Mouse (Mus musculus): ENCODE data around the gene Slc39a11. TPM values are rescaled to one million over a fixed set of nuclear protein-coding genes. Genes with fewer than 3 reads are reported as not detected.

Slc39a11 gene
- total RNA-seq, 2 experiments from 2014 or later = 2.9 to 3.7 TPM

DNA sequence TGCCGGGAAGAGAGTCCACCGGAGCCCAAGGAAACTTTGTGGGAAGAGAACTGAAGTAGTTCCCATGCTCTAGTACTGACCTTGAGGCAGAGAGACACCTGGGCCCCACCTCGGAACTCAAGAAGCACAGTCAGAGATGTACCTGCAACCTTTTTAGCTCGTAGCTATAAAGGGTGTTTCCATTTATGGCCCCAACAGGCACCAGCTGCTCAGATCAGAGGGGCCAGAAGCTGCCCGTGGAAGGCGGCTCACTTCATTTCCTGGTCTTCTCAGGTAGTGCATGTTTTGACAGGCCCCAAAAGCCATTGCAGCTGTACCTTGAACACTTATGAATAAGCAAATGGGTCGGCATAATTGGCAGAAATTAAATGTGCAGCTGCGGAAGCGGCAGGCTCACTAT lies 271.0 kb downstream of the Slc39a11 start:
- intact Hi-C loops (cut with DNase I) = no loop called here

DNA sequence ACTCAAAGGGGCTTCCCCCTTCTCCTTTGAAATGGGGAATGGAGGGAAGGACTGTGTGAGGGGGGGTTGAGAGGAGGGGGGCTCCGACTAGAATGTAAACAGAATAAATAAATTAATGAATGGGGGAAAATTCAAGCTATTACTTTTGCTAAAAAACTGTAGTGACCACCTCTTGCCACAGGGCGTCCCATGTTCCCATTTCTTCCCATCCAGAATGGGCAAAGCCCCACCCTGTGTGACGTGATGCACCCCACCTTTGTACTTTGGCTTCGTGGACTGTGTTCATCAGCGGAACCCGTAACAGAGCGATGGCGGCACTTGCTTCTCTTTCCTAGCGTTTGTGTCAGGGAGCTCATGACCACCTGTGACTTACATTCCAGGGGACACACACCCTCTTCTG lies 273.8 kb downstream of the Slc39a11 start:
- no peak for DNase-seq
- intact Hi-C loops (cut with DNase I) = no loop called here

More for the DNA sequence above, 271.0 kb downstream of the Slc39a11 start:
- DNase-seq = no peak

DNA sequence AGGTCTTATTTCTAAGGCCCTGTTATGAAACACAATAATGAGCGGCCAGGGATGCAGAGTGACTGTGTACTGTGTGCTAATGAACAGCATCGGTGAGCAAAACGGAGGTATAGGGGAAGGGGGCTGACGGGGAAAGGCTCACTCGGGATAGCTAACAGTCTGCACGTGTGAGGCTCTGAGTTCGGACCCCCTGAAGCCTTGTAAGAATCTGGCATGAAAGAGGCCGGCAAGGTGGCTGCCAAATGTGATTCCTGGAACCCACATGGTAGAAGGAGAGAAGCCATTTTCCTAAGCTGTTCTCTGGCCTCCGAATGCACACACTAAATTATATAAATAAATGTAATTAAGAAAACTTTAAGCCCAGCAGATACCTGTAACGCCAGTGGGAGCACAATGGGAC lies 276.0 kb downstream of the Slc39a11 start:
- DNase-seq = no peak
- intact Hi-C loops (cut with DNase I) = no loop called here

DNA sequence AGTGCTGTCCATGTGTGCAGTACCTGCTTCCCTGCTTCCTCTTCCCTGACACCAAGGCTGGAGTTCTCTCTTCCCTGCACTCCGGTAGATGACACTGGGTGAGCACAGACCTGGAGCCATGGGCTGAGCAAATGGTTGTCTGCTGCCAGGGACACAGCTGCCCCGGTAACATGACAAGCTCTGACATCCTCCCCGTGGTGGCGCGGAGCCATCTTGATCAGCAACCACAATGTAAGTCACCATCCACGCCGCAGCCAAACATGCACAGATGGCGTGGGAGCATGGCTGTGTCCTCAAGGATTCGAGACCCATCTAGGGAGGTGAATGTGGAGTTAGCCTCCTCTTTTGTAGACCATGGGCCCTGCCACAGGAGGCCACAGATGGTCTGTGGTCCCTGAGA lies 276.5 kb downstream of the Slc39a11 start:
- intact Hi-C loops (cut with DNase I) = no loop called here
- DNase-seq = no peak

DNA sequence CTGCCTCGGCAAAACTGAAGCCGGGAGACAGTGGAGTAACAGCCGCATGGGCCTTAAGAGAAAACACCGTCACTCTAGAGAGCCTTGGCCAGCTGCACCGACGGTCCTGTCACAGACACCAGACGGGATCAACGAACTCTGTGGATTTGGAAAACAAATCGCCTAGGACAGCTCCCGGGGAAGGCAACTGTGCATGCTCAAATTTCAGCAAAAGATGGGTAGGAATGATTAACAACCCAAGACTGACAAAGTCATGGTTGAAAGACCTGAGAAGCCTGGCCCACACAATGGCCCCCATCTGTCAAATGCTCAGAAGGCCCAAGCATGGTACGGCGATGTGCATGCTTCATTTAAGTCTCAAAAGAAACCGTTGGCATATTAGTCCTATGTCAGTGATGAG lies 281.8 kb downstream of the Slc39a11 start:
- intact Hi-C loops (cut with DNase I) = no loop called here
- DNase-seq = no peak

DNA sequence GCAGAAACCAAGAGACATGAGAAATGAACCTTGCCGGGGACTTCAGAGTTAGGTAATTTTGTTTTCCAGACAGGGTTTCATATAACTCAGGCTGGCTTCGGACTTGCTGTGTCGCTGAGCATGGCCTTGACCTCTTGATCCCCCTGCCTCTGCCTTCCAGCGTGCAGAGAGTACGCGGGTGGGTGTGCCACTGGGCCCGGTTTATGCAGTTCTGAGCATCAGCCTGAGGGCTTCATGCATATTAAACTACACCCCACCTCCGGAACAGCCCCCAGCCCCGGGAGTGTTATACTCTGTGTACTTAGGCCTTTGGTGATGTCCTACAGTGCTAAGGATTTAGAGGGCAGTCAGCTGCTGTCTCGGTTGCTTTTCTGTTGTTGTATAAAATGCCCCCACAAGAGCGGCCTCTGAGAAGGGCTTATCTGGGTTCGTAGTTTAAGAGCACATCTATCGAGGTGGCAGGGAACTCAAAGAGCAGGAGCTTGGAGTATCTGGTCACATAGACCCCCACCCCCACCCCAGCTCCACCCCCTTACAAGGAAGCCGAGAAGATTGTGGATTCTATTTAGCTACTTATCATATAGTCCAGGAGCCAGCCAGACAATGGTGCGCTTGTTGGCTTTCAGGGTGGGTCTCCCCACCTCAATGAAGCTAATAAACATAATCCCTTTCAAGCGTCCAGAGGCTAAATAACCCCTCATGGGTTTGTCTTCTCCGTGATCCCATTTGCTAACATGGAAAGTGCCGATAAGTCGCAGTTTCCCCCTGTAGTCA lies 283.4 kb downstream of the Slc39a11 start:
- DNase-seq = no peak
- intact Hi-C loops (cut with DNase I) = no loop called here

DNA sequence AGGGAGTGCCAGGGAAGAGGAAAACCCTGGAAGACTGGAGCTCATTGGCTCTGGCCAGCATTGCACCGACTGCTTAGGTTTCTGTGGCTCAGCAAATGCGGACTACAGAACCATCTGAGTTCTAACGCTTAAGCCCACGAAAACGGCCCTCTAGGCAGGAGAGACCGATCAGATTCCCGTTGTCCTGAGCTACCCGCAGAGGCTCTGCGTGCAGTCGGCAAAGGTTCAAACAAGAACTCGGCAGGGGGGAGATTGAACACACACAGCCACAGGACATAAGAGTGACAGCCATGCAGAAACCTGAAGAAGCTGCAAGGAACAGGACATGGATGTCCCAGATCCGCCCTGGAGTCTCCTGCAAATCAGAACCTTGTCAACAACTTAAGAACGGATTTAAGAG lies 286.1 kb downstream of the Slc39a11 start:
- intact Hi-C loops (cut with DNase I) = no loop called here
- no peak for DNase-seq

DNA sequence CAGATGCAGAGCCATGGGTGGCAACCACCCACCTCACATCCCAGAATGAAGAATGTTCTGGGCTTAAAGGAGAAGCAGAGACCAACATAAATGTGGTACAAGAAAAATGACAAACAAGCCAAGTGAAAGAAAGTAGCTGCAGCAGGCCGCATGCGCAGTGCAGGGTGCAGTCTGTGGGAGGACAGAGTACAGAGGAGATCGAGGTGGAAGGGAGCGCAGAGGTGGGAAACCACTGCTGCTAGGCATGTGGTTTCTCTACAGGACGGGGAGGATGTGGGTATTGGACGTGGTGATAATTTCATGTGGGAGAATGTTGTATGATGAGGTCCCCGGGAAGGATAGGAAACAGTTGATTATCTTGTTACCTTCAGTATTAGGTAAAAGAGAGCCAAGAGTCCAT lies 287.3 kb downstream of the Slc39a11 start:
- intact Hi-C loops (cut with DNase I) = no loop called here
- DNase-seq = no peak

DNA sequence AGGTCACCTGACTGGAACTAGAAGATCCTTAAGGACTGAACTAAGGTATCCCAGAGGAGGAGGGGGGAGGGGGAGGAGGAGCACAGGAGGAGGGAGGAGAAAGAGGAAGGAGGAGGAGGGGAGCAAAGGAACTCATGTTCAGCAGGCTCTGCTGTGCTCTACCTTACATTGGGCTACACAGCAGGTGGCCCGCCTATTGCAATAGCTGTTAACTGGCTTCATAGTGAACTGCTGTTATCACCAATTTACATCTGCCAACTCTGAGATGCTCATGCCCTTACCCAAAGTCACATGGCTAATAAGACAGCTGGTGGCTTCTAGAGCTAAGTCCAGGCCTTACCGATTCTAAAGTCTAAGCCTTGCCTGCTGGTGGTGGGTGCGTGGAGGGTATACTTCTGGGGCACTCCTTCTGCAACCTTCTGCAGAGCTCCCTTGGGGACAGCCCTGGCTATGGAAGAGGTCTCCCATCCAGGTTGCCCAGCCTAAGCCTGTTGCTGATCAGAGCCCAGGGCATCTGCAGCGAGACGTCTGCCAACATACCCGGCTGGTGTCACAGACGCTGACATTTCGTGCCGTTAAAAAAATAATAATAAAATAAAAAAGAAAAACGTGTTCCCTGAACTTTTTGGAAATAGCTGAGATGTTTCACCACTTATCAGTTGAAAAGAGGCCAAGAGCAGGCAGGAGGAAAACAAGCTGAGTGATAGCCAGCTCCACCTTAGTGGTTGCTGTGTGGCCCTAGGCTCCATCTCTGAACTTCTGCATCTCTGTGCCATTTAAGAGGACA lies 289.6 kb downstream of the Slc39a11 start:
- intact Hi-C loops (cut with DNase I) = no loop called here
- no peak for DNase-seq

DNA sequence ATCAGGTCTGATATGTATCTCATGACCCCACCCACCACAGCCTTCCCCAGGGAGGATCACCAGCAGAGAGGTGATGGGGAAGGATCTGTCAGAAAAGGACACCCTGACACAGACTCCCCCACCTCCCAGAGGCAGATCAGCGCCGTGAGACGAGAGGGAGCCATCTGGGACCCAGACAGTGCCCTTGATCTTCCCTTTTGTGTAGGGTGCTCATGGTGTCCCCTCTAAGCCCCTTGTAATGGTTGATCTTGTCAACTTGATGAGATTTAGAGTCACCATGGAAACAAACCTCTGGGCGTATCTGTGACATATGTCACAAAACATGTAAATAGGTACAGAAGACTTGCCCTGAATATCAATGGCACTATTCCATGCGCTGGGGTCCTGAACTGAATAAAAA lies 293.9 kb downstream of the Slc39a11 start:
- intact Hi-C loops (cut with DNase I) = loop anchor here (5.0 kb wide), 1 partner anchor 644 kb away; no protein-coding TSS in a partner anchor
- no peak for DNase-seq

DNA sequence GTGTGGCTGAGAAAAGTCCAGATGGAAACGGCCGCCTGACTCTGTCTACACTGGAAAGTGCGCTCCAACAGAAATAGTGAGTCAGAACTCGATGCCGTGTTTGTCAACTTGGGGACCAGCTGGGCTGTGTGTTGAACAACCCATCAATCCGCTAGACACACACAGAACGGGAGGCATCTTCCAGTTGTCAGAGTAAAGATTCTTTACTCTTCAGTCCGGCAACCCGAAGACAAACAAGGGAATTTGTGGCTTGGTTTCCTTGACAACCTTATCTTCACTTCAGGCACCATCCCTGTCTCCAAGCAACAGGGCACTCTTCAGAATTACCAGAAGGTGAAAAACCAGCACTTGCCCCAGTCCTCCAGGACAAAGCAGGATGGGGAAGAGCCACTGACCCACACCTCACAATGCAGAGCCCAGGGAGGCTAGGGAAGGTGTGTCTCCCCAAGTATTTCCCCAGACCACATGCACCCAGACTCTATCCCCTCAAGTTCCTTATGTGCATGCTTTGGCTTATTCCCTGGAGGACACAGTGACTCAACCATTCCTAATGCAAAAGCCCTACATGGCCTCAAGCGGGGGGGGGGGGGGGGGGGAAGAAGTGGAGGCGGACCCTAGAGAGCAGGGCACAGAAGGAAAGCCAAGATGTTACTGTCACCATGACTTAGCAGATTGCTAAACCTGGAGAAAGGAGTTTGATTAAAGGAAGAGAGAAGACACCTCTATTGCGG lies 297.6 kb downstream of the Slc39a11 start:
- intact Hi-C loops (cut with DNase I) = no loop called here
- no peak for DNase-seq

DNA sequence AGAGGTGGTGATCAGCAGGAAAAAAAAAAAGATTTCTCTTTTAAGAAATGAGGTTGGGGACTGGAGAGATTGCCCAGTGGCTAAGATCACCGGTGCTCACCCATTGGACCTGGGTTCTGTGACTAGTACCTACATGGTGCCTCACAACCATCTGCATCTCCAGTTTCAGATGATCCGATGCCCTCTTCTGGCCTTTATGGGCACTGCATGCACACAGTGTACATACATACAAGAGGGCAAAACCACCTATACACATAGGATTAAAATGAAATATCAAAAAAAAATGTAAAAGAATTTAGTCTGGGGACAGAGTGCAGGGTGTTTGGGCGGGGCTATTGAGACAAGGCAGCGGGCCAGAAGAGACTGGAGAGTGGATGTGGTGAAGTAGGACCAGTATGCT lies 299.3 kb downstream of the Slc39a11 start:
- DNase-seq = no peak

DNA sequence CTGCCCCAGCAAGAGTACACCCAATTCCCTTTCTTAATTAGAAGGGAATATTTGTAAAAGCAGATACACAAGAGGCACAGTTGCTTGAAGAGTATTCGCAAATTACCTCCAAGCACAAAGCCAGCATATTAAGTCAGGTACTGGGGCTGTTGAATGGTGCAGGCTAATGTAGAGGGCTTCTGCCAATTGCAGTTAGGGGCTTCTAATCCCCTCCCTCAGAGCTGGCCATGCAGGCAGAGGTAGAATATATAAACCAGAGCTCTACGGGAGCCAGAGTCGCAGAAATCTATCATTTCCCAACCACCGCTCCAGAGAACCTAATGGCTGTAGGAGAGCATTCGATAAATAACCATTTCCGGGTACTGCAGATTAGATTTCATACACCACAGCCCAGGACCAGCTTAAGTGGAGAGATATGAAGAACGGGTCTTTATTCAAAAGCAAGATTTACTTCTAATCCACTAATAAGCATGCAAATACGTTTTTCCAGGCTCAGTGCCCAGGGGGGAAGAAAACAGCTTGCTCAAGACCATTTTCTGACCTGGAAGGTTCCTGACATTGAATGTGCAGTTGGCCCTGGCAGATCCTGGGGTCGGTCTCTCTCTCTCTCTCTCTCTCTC lies 302.9 kb downstream of the Slc39a11 start:
- intact Hi-C loops (cut with DNase I) = no loop called here
- no peak for DNase-seq

More for the DNA sequence above, 299.3 kb downstream of the Slc39a11 start:
- intact Hi-C loops (cut with DNase I) = no loop called here

DNA sequence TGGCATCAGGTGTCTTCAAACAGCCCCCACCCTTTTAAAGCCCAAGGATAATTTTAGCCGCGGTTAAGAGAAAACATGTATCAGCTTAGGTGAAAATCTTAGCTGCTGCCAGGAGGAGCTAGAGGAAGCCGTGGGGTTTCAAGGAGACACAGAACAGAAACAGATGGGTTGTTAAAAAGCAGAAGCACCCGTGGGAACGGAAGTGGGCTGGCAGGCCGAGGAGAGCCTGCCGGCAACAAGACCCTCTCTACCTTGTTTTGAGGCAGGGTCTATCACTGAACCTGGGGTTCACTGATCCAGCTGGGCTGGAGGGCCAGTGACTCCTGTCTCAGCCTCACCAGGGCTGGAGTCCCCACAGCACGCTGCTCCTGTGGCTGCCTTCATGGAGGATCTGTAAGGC lies 310.1 kb downstream of the Slc39a11 start:
- intact Hi-C loops (cut with DNase I) = no loop called here
- no peak for DNase-seq

DNA sequence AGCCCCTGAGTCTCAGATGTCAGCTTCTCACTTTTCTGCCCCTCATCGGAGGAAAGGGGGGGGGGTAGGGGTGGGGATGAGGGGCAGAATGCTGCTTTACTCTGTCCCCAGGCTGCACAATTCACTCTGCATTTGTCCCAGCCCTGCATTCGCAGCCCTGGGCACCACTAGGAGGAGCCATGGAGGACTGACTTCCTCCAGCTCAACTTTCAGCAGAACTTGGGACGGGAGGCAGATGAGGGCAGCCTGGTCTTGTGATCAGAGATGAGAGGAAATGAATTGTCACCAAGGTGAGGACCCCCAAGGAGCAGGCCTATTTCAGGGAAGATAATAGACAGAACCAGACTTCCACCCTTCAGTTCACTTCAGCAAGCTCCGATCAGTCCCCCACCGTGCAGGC lies 311.3 kb downstream of the Slc39a11 start:
- intact Hi-C loops (cut with DNase I) = no loop called here
- no peak for DNase-seq

DNA sequence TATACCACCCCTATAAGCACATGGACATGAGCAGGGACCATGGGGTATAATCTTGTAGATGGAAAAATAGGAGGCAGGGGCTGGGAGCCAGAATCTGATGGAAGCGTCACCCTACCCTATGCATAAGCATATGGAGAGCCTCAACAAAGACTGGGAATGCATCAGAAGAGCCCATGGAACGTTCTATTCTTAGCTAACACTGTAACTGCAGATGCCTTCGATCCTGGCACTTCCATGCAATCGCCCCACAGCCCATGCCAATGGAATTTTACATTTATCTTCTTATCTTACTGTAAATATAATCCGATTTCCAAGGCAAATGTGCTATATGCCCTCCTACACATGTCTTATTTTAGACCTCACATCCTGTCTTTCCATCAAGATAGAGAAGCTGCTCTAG lies 314.2 kb downstream of the Slc39a11 start:
- intact Hi-C loops (cut with DNase I) = no loop called here
- DNase-seq = no peak

DNA sequence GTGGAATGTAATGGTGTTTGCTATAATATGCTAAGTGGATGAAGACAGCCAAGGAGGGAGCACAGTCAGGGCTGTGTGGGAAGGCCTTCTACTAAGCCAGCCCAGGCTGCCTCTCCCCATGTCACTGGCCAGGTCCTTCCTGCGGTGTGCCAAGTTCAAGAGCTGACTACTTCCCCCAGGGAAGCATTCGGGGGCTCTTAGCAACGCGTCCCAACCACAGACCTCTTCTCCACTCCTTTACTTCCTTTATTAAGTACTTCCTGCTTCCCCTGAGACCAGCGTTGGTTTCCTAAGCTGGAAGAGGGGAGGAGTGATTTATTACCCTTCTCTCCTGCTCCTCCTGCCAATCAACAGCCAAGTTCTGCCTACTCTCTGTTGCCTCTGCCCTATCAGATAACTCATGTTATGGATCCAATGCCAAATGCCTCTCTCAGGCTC lies 315.4 kb downstream of the Slc39a11 start:
- intact Hi-C loops (cut with DNase I) = no loop called here
- DNase-seq = no peak

DNA sequence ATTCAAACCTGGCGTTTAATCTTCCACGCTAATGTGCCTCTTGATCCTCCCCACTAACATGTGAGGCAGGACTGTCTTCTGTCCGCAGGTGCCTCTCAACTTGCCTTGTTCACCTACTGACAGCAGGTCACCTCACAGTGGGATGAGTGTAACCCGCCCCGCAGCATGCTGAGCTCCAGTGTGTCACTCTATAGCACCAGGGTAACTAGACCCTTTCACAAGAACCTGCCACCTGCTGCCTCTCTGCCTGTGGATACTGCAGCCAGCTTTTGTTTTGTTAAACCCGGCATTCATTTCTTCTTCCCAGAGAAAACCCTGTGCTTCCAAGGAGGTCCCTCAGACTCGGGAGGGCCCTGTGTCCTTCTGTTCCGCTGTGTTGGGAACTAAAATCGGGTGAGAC lies 316.3 kb downstream of the Slc39a11 start:
- intact Hi-C loops (cut with DNase I) = no loop called here
- no peak for DNase-seq

DNA sequence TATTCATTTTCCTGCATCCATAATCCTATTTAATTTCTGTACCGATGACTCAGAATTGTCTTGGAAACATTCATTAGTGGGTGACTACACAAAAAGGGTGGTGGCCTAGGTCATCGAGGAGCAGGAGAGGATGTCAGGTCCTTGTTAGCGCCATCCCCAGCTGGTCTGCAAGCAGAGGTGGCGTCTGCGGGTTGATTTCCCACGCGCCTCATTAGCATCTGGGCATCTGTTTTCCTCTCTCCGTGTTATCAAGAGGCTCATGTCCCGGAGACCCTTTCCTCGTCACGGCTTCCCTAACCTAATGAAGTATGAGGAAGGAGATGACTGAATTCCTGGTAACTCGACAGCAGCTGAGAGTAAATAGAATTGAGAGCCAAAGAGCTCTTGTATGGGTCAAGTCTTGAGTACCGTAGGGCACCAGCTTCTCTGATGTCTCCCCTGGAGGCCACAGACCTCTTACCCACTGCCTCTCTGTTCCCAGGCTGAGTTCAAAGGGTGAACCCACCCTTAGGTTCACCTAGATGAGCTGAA lies 319.8 kb downstream of the Slc39a11 start:
- DNase-seq = no peak
- intact Hi-C loops (cut with DNase I) = no loop called here

DNA sequence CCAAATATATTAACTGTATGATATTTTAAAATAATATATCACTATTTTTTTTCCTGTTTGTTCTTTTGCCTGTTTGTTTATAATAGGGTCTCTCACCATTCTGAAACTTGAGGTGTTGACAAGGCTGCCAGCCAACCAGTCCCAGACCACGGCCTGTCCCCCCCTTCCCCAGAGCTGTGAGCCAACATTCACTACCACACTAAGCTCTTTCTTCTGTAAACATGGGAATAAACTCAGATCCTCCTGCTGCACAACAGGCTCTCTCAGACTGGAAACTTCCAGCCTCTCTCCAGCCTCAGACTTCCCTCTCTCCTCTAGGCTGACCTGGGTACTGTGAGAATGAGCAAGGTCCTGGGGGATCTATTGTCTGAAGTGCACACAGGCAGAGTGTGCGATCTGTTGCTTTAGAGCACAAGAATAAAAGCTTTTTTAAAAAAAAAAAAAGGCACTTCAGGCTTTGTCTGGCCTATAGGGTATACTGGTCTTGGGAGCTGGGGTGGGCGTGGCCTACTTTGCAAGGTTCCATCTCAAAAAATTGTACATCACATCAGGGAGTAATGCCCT lies 322.3 kb downstream of the Slc39a11 start:
- no peak for DNase-seq
- intact Hi-C loops (cut with DNase I) = no loop called here

Data from heart, postnatal 14 days (tissue).